Mouse (Mus musculus) mammary gland, adult 2 months (tissue): ENCODE measurements around the gene Slamf6. TPM values are rescaled to one million over a fixed set of nuclear protein-coding genes. Genes with fewer than 3 reads are reported as not detected.

ENCODE experiments used
- polyA plus RNA-seq: library from polyadenylated mRNA; depleted of rRNA; stranded (reverse); fragments of >200 nt; gene quantifications from 2 replicates; pipeline ENCODE4 v1.2.3, GENCODE M21; 2012; ENCODE audit warnings: low replicate concordance; rRNA removed

Slamf6 gene
- polyA plus RNA-seq = 8.5 and 12.1 TPM in 2 replicates

GRCm38 (mm10) chr1:171917305-171918039 lies at the start of gene Slamf6:
Gene Slamf6, plus strand, starts transcription at chr1:171917515.

GRCm38 (mm10) chr1:171895364-171895763 lies 22.0 kb upstream of the Slamf6 start, which contains the start of gene Gm10521:
Gene Gm10521, plus strand, starts transcription at chr1:171895664.

Other genes starting within 250 kb of the Slamf6 start
- 22.8 and 52.4 TPM in 2 replicates for gene Cd48, start 235.5 kb upstream of the Slamf6 start, polyA plus RNA-seq
- gene Slamf1, start 150.4 kb upstream of the Slamf6 start, polyA plus RNA-seq = 1.7 and 2.1 TPM in 2 replicates
- 4.6 and 10.5 TPM in 2 replicates for gene Cd84, start 77.8 kb upstream of the Slamf6 start, polyA plus RNA-seq
- 1.5 and 2.3 TPM in 2 replicates for gene Gm10521, start 21.9 kb upstream of the Slamf6 start, polyA plus RNA-seq
- 3.4 and 4.3 TPM in 2 replicates for gene Vangl2, start 110.9 kb downstream of the Slamf6 start, polyA plus RNA-seq
- gene Nhlh1, start 140.1 kb downstream of the Slamf6 start, polyA plus RNA-seq = 0.06 TPM in 1 of 2 replicates, not detected in the other
- gene Copa, start 165.0 kb downstream of the Slamf6 start, polyA plus RNA-seq = 26.9 and 43.7 TPM in 2 replicates
- gene Ncstn, start 165.3 kb downstream of the Slamf6 start, polyA plus RNA-seq = 74.2 and 122 TPM in 2 replicates
- gene Pex19, start 209.2 kb downstream of the Slamf6 start, polyA plus RNA-seq = 109 and 243 TPM in 2 replicates
- 57.6 and 76.0 TPM in 2 replicates for gene Dcaf8, start 230.6 kb downstream of the Slamf6 start, polyA plus RNA-seq